Mouse (Mus musculus) neural tube, embryonic 13.5 days (tissue): ENCODE measurements around the gene Pmepa1. TPM values are rescaled to one million over a fixed set of nuclear protein-coding genes. Genes with fewer than 3 reads are reported as not detected.

Experiments
- ATAC-seq: fragments of 200-750 bp; cut with Nextera tagmentation; 2 replicates; pipeline ENCODE4 v1.8.0; 2017; ENCODE audit warnings: low read depth, mild to moderate bottlenecking, moderate TSS enrichment, moderate library complexity
- H3K27ac ChIP-seq: fragments of 300-500 bp; sonication (generic); replicated peaks from 2 replicates; pipeline ENCODE4 v1.5.1; 2015; ENCODE audit warnings: moderate library complexity, mild to moderate bottlenecking, inconsistent platforms
- H3K27me3 ChIP-seq: fragments of 300-500 bp; sonication (generic); 2 replicates; pipeline ENCODE4 v1.6.1; 2015; ENCODE audit warnings: mild to moderate bottlenecking, inconsistent platforms
- H3K36me3 ChIP-seq: fragments of 300-500 bp; sonication (generic); 2 replicates; pipeline ENCODE4 v1.6.1; 2015; ENCODE audit warnings: mild to moderate bottlenecking, inconsistent platforms
- H3K4me1 ChIP-seq: fragments of 300-500 bp; sonication (generic); replicated peaks from 2 replicates; pipeline ENCODE4 v1.6.1; 2015; ENCODE audit warnings: inconsistent platforms
- H3K4me2 ChIP-seq: fragments of 300-500 bp; sonication (generic); 2 replicates; pipeline ENCODE4 v1.6.1; 2015; ENCODE audit warnings: inconsistent platforms, mild to moderate bottlenecking, moderate library complexity
- H3K4me3 ChIP-seq: fragments of 300-500 bp; sonication (generic); 2 replicates; pipeline ENCODE4 v1.5.1; 2015; ENCODE audit warnings: mild to moderate bottlenecking, inconsistent platforms
- H3K9ac ChIP-seq: fragments of 300-500 bp; sonication (generic); 2 replicates; pipeline ENCODE4 v1.6.1; 2015; ENCODE audit warnings: moderate library complexity, mild to moderate bottlenecking, inconsistent platforms
- H3K9me3 ChIP-seq: fragments of 300-500 bp; sonication (generic); 2 replicates; pipeline ENCODE4 v1.6.1; 2016; ENCODE audit warnings: inconsistent platforms
- WGBS: fragments of 180-500 bp; shearing (Covaris S2); methylation state at CpG from one replicate; pipeline ENCODE4 v1.1.7; 2015; 5-methylcytosine and 5-hydroxymethylcytosine counted together
- polyA plus RNA-seq: library from polyadenylated mRNA; unstranded; fragments of >200 nt; fragmentation: Nextera tagmentation; extraction: Ambion mirVana; gene quantifications from 2 replicates; pipeline ENCODE4 v1.2.1, GENCODE M21; 2015

Gene Pmepa1
- polyA plus RNA-seq, 1 experiment from 2014 or later = 5.2 TPM

GRCm38 (mm10) chr2:173249386-173249785, 26.9 kb downstream of the Pmepa1 start:
- H3K9ac ChIP-seq = no peak overlapping the region
- no peaks in the 10 kb centered on the region for H3K27me3 ChIP-seq
- no peak for ATAC-seq
- no peak overlapping the region for H3K4me2 ChIP-seq
- H3K27ac ChIP-seq = 0 out of 2 replicates have a peak overlapping the region, but pooled peaks have one; percentile 11
- no peak overlapping the region for H3K4me3 ChIP-seq
- peaks cover 96% of the 10 kb centered on the region for H3K4me1 ChIP-seq
- no peaks in the 10 kb centered on the region for H3K36me3 ChIP-seq
- no peaks in the 10 kb centered on the region for H3K9me3 ChIP-seq
- WGBS = 22% methylated on average over 3 of the region's 3 CpGs

GRCm38 (mm10) chr2:173248822-173249221, 27.5 kb downstream of the Pmepa1 start:
- Histone ChIP-seq H3K4me3 (no peak overlapping the region), H3K36me3 (no peaks in the 10 kb centered on the region), H3K4me1 (peaks cover 96% of the 10 kb centered on the region), H3K9ac (no peak overlapping the region), H3K27me3 (no peaks in the 10 kb centered on the region), H3K27ac (no peak overlapping the region), H3K4me2 (no peak overlapping the region), H3K9me3 (no peaks in the 10 kb centered on the region)
- ATAC-seq = no peak
- 59% methylated on average over 7 of the region's 7 CpGs for WGBS

GRCm38 (mm10) chr2:173247911-173248310, 28.4 kb downstream of the Pmepa1 start:
- H3K4me2 ChIP-seq = no peak overlapping the region
- H3K36me3 ChIP-seq = no peaks in the 10 kb centered on the region
- peak overlapping the region; percentile 28; the same call in 1 of the 2 replicates for H3K27ac ChIP-seq
- no peak for ATAC-seq
- H3K9me3 ChIP-seq = no peaks in the 10 kb centered on the region
- 27% methylated on average over 2 of the region's 2 CpGs for WGBS
- H3K4me3 ChIP-seq = no peak overlapping the region
- H3K9ac ChIP-seq = 0 out of 2 replicates have a peak overlapping the region, but pooled peaks have one; percentile 3
- no peaks in the 10 kb centered on the region for H3K27me3 ChIP-seq
- H3K4me1 ChIP-seq = peaks cover 96% of the 10 kb centered on the region

GRCm38 (mm10) chr2:173247197-173247596, 29.1 kb downstream of the Pmepa1 start:
- ATAC-seq = no peak
- Histone ChIP-seq H3K9me3 (no peaks in the 10 kb centered on the region), H3K27ac (0 out of 2 replicates have a peak overlapping the region, but pooled peaks have one; percentile 18), H3K4me2 (no peak overlapping the region), H3K27me3 (no peaks in the 10 kb centered on the region), H3K36me3 (no peaks in the 10 kb centered on the region), H3K4me3 (no peak overlapping the region), H3K9ac (no peak overlapping the region), H3K4me1 (peaks cover 97% of the 10 kb centered on the region)
- 34% methylated on average over 2 of the region's 2 CpGs for WGBS

GRCm38 (mm10) chr2:173246688-173247087, 29.6 kb downstream of the Pmepa1 start:
- H3K4me2 ChIP-seq = no peak overlapping the region
- peaks cover 96% of the 10 kb centered on the region for H3K4me1 ChIP-seq
- H3K27me3 ChIP-seq = no peaks in the 10 kb centered on the region
- no peak overlapping the region for H3K27ac ChIP-seq
- H3K9ac ChIP-seq = no peak overlapping the region
- ATAC-seq = no peak
- H3K4me3 ChIP-seq = no peak overlapping the region
- WGBS = 74% methylated on average over 8 of the region's 8 CpGs
- H3K9me3 ChIP-seq = no peaks in the 10 kb centered on the region
- H3K36me3 ChIP-seq = no peaks in the 10 kb centered on the region

GRCm38 (mm10) chr2:173245258-173245657, 31.1 kb downstream of the Pmepa1 start:
- 85% methylated on average over 20 of the region's 20 CpGs for WGBS
- no peaks in the 10 kb centered on the region for H3K9me3 ChIP-seq
- no peak overlapping the region for H3K4me2 ChIP-seq
- H3K27me3 ChIP-seq = no peaks in the 10 kb centered on the region
- H3K36me3 ChIP-seq = no peaks in the 10 kb centered on the region
- no peak overlapping the region for H3K4me3 ChIP-seq
- no peak overlapping the region for H3K9ac ChIP-seq
- no peak for ATAC-seq
- peaks cover 96% of the 10 kb centered on the region for H3K4me1 ChIP-seq
- H3K27ac ChIP-seq = no peak overlapping the region

GRCm38 (mm10) chr2:173244108-173244507, 32.2 kb downstream of the Pmepa1 start:
- 82% methylated on average over 3 of the region's 3 CpGs for WGBS
- H3K36me3 ChIP-seq = no peaks in the 10 kb centered on the region
- H3K4me1 ChIP-seq = peaks cover 96% of the 10 kb centered on the region
- no peak overlapping the region for H3K4me2 ChIP-seq
- H3K27me3 ChIP-seq = no peaks in the 10 kb centered on the region
- no peak for ATAC-seq
- H3K9me3 ChIP-seq = no peaks in the 10 kb centered on the region
- no peak overlapping the region for H3K27ac ChIP-seq
- H3K9ac ChIP-seq = no peak overlapping the region
- no peak overlapping the region for H3K4me3 ChIP-seq

- no peak overlapping the region for H3K9ac ChIP-seq
- no peak overlapping the region for H3K4me3 ChIP-seq
- peaks cover 98% of the 10 kb centered on the region for H3K4me1 ChIP-seq
- 66% methylated on average over 9 of the region's 9 CpGs for WGBS
- H3K4me2 ChIP-seq = no peak overlapping the region
- no peaks in the 10 kb centered on the region for H3K9me3 ChIP-seq
- H3K36me3 ChIP-seq = no peaks in the 10 kb centered on the region
- H3K27ac ChIP-seq = no peak overlapping the region
- H3K27me3 ChIP-seq = no peaks in the 10 kb centered on the region
- no peak for ATAC-seq
Observed at GRCm38 (mm10) chr2:173243616-173244015, 32.7 kb downstream of the Pmepa1 start.

- Histone ChIP-seq H3K27ac (0 out of 2 replicates have a peak overlapping the region, but pooled peaks have one; percentile 20), H3K9ac (no peak overlapping the region), H3K4me1 (peaks cover 98% of the 10 kb centered on the region), H3K4me2 (peak overlapping the region; percentile 21), H3K27me3 (no peaks in the 10 kb centered on the region), H3K9me3 (no peaks in the 10 kb centered on the region), H3K4me3 (no peak overlapping the region), H3K36me3 (no peaks in the 10 kb centered on the region)
- 12% methylated on average over 12 of the region's 12 CpGs for WGBS
- peak; percentile 64 for ATAC-seq
Observed at GRCm38 (mm10) chr2:173242874-173243273, 33.5 kb downstream of the Pmepa1 start.

GRCm38 (mm10) chr2:173240738-173241137, 35.6 kb downstream of the Pmepa1 start:
- H3K4me2 ChIP-seq = no peak overlapping the region
- ATAC-seq = no peak
- H3K36me3 ChIP-seq = no peaks in the 10 kb centered on the region
- 26% methylated on average over 9 of the region's 9 CpGs for WGBS
- H3K9ac ChIP-seq = peak overlapping the region; percentile 45
- peaks cover 98% of the 10 kb centered on the region for H3K4me1 ChIP-seq
- no peak overlapping the region for H3K4me3 ChIP-seq
- H3K27me3 ChIP-seq = no peaks in the 10 kb centered on the region
- H3K9me3 ChIP-seq = no peaks in the 10 kb centered on the region
- 0 out of 2 replicates have a peak overlapping the region, but pooled peaks have one; percentile 9 for H3K27ac ChIP-seq

GRCm38 (mm10) chr2:173238522-173238921, 37.8 kb downstream of the Pmepa1 start:
- Histone ChIP-seq H3K9ac (peak overlapping the region; percentile 45; the same call in 1 of the 2 replicates), H3K4me2 (no peak overlapping the region), H3K36me3 (no peaks in the 10 kb centered on the region), H3K4me1 (peaks cover 98% of the 10 kb centered on the region), H3K27me3 (no peaks in the 10 kb centered on the region), H3K27ac (peak overlapping the region; percentile 52; the same call in 1 of the 2 replicates), H3K4me3 (no peak overlapping the region), H3K9me3 (no peaks in the 10 kb centered on the region)
- 6% methylated on average over 14 of the region's 14 CpGs for WGBS
- ATAC-seq = no peak

GRCm38 (mm10) chr2:173235435-173236332, 40.6 kb downstream of the Pmepa1 start:
- H3K4me2 ChIP-seq = no peak overlapping the region
- H3K27ac ChIP-seq = peak overlapping the region; percentile 56
- peaks cover 28% of the 10 kb centered on the region for H3K36me3 ChIP-seq
- H3K4me3 ChIP-seq = no peak overlapping the region
- peak overlapping the region; percentile 41; the same call in 1 of the 2 replicates for H3K9ac ChIP-seq
- ATAC-seq = 0 out of 2 replicates have a peak, but pooled peaks have one; percentile 24
- 42% methylated on average over 8 of the region's 8 CpGs for WGBS
- H3K4me1 ChIP-seq = peaks cover 93% of the 10 kb centered on the region
- H3K27me3 ChIP-seq = no peaks in the 10 kb centered on the region
- no peaks in the 10 kb centered on the region for H3K9me3 ChIP-seq
